Mouse (Mus musculus) brain, embryonic 14.5 days (tissue): ENCODE data around the gene Sptlc3.

Source experiments
- CTCF ChIP-seq: fragments of 200-500 bp; IDR thresholded peaks from 2 replicates; pipeline ENCODE4 v1.5.1; 2012; ENCODE audit warnings: inconsistent platforms, mild to moderate bottlenecking, moderate library complexity, borderline replicate concordance; ENCODE audit not compliant: insufficient read depth, insufficient read length; ENCODE audit errors: extremely low read depth
- POLR2A ChIP-seq: fragments of 200-500 bp; IDR thresholded peaks from 2 replicates; pipeline ENCODE4 v1.6.1; 2012; ENCODE audit warnings: mild to moderate bottlenecking, inconsistent platforms, borderline replicate concordance; ENCODE audit not compliant: poor library complexity, insufficient read depth, insufficient read length, severe bottlenecking; ENCODE audit errors: extremely low read depth

DNA sequence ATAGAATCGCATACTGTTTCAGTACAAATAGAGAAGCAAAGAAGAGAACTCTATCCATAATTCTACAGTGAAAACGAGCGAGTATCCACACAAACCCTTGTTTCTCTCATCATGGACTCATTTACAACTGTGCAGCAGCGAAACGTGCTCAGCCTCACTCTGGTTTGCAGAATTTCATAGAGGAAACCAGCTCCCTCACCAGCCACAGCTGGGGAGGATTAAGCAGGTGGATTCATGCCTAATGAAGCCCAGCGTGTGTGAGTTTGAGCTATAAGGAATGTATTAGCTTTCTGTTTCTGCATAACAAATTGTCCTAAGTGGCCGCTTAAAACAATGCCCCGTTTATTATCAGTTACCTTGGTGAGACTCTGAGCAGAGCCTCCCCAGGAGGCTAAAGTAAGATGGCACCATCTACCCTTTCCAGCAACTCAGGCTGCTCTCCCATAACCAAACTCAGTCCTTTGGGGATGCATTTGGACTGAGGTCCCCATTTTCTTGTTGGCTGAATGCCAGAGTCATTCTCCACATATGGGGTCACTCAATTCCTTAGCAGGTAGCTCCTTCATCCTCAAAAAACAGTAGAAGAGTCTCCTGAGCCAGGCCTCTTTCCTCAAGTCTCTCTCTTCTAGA is 116.1 kb downstream of the Sptlc3 start:
- no peak for TF ChIP-seq CTCF
- TF ChIP-seq POLR2A = no peak
